Mouse (Mus musculus) lung, postnatal 36 days (tissue): ENCODE measurements around the gene Zscan4-ps3.
"Not testable (repeated sequence)": the region's sequence is repeated elsewhere in the genome, so short reads cannot be mapped to it uniquely, and the experiment has no call there.

Source experiments
- DNase-seq: peaks from one replicate; pipeline ENCODE4 v3.0.0; 2022; ENCODE audit warnings: mixed read lengths

Gene Zscan4-ps3

DNA sequence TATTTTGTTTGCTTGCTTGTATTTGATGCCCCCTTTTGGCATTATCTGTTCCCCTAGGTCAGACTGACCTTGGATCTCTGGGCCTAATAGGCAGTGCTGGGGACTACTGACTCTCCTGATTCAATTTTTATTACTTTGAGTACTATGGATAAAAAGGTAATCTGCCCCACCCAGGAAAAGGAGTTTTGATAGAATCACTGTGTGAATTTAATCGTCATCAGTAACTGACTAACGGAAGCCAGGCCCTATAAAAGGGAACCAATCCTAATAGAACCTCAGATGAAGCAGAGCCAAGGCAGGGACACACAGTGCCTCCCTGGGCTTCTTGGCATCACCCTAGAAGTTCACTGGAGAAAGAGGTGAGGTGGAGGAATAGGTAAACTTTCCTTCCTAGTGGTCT lies at the start of gene Zscan4-ps3:
TSS of gene Zscan4-ps3 (plus strand) at position 301 of the 400 bp plus-strand sequence.
- DNase-seq, result not testable (repeated sequence)

DNA sequence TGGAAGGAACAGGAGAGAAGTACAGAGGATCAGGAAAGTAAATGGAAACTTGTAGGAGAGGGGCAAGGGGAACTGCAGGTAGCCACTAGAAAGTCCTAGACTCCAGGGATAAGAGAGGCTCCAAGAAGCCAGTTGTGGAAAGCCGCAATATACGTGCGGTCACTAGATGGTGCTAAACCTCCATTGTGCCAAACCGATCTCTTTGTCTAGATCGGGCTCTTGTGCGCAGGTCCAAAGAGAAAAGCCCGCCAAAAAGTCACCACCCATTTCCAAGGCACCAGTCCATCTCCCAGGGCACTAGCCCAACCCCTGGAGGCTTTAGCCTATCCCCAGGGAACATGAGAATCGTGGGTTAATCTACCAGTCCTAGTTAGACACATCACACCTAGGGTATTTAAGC lies 8.0 kb downstream of the Zscan4-ps3 start:
- DNase-seq, result not testable (repeated sequence)
